14 mouse cellular contexts compared by ENCODE assay signal in the genomic region with DNA sequence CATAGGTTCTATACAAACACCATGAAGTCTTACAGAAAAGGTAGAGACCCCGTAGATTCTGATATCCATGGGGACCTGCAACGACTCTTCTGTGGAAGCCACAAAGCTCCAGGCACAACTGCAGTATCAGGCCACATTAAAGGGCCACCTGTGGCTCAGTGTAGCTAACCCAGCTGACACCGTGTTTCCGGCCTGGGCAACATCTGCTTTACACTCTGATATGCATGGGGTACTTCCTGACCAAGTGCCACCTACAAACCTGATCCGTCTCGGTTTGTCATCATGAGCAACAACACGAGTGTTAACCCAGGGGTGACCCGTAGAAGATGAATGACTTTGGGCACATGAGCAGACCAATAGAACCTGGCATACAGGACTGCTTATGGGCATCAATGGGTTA. TPM values are rescaled to one million over a fixed set of nuclear protein-coding genes. Genes with fewer than 3 reads are reported as not detected.
DNase-seq lines count a peak whose midpoint lies in the region; ATAC-seq and TF ChIP-seq lines count a peak whose summit lies in the region.
"Had no signal": no experiment of that assay in that cellular context is flagged by ENCODE, and none has a peak within 500 bp of the region (broad histone marks: within the 10 kb centered on the region; RNA-seq: fewer than 3 reads in every experiment).

No protein-coding gene starts in this region.

- H3K4me3 ChIP-seq in heart, embryonic 10.5 days = no peak overlapping the region
- H3K4me3 ChIP-seq in heart, embryonic 12.5 days = no peak overlapping the region
- H3K4me3 ChIP-seq in limb, embryonic 13.5 days = no peak overlapping the region
- H3K4me3 ChIP-seq in spleen, adult 2 months (ENCODE audit: extremely low read depth, insufficient read depth, insufficient read length) = no peak overlapping the region
- no peak overlapping the region for H3K4me3 ChIP-seq in intestine, embryonic 15.5 days (replicated peaks)
- H3K4me3 ChIP-seq: hindbrain, embryonic 15.5 days; limb, embryonic 15.5 days had no signal

- no peak for DNase-seq in heart, embryonic 10.5 days (ENCODE audit: low spot score)
- DNase-seq in B cell, adult 2 months = peak; percentile 81 to 85
- peak; percentile 78 to 80 for DNase-seq in spleen, adult 2 months (ENCODE audit: low read depth in 1 of 2, low spot score in 2 of 2)
- DNase-seq in embryo, embryonic 11 days = no peak
- no peak for DNase-seq in layer of hippocampus, postnatal 10 days (ENCODE audit: low spot score in 2 of 2)
- DNase-seq: cerebellum, postnatal 25 days; layer of hippocampus, postnatal 36 days; right cerebral cortex, adult 18-20 months had no signal

- ATAC-seq in heart, embryonic 12.5 days (ENCODE audit: insufficient number of reproducible peaks, low FRiP score) = no peak
- no peak for ATAC-seq in limb, embryonic 13.5 days (ENCODE audit: low FRiP score, low read depth)
- no peak for ATAC-seq in intestine, embryonic 15.5 days

- no peaks in the 10 kb centered on the region for H3K36me3 ChIP-seq in heart, embryonic 10.5 days
- no peaks in the 10 kb centered on the region for H3K36me3 ChIP-seq in heart, embryonic 12.5 days
- no peaks in the 10 kb centered on the region for H3K36me3 ChIP-seq in limb, embryonic 13.5 days
- no peaks in the 10 kb centered on the region for H3K36me3 ChIP-seq in spleen, adult 2 months (ENCODE audit: control insufficient read depth, insufficient read depth, low read length)
- H3K36me3 ChIP-seq in intestine, embryonic 15.5 days = no peaks in the 10 kb centered on the region
- H3K36me3 ChIP-seq: hindbrain, embryonic 15.5 days; limb, embryonic 15.5 days had no signal

- no peak overlapping the region for H3K4me2 ChIP-seq in heart, embryonic 12.5 days
- no peak overlapping the region for H3K4me2 ChIP-seq in limb, embryonic 13.5 days (replicated peaks)
- no peak overlapping the region for H3K4me2 ChIP-seq in intestine, embryonic 15.5 days (replicated peaks)
- H3K4me2 ChIP-seq: hindbrain, embryonic 15.5 days; limb, embryonic 15.5 days had no signal

- H3K27ac ChIP-seq in heart, embryonic 10.5 days = peak overlapping the region; percentile 81; the same call in 1 of the 2 replicates
- H3K27ac ChIP-seq in heart, embryonic 12.5 days (ENCODE audit: poor library complexity, severe bottlenecking) = no peak overlapping the region
- H3K27ac ChIP-seq in limb, embryonic 13.5 days = peak overlapping the region; percentile 35; the same call in 1 of the 2 replicates
- peak overlapping the region; percentile 89; the same call in 1 of the 2 replicates for H3K27ac ChIP-seq in spleen, adult 2 months (ENCODE audit: insufficient read depth, low read length)
- H3K27ac ChIP-seq in intestine, embryonic 15.5 days = no peak overlapping the region
- H3K27ac ChIP-seq: hindbrain, embryonic 15.5 days had no signal

- H3K9me3 ChIP-seq in heart, embryonic 10.5 days = no peaks in the 10 kb centered on the region
- no peaks in the 10 kb centered on the region; the same call in 1 of the 2 replicates for H3K9me3 ChIP-seq in heart, embryonic 12.5 days (replicated peaks)
- H3K9me3 ChIP-seq in limb, embryonic 13.5 days = no peaks in the 10 kb centered on the region
- H3K9me3 ChIP-seq in intestine, embryonic 15.5 days = no peaks in the 10 kb centered on the region
- H3K9me3 ChIP-seq: hindbrain, embryonic 15.5 days; limb, embryonic 15.5 days had no signal

- no peak overlapping the region for H3K9ac ChIP-seq in heart, embryonic 12.5 days
- no peak overlapping the region for H3K9ac ChIP-seq in limb, embryonic 13.5 days
- H3K9ac ChIP-seq in intestine, embryonic 15.5 days = no peak overlapping the region
- H3K9ac ChIP-seq: hindbrain, embryonic 15.5 days; limb, embryonic 15.5 days had no signal

- no peak for TF ChIP-seq CTCF in spleen, adult 2 months (IDR thresholded peaks at IDR 0.05; ENCODE audit: extremely low read depth, insufficient read depth, insufficient read length, insufficient replicate concordance)

- TF ChIP-seq POLR2A in spleen, adult 2 months (IDR thresholded peaks at IDR 0.05; ENCODE audit: low read depth, low read length) = no peak

- 83% methylated on average over 8 of the region's 8 CpGs for WGBS in heart, embryonic 10.5 days
- 83% methylated on average over 8 of the region's 8 CpGs for WGBS in heart, embryonic 12.5 days
- 64% methylated on average over 8 of the region's 8 CpGs for WGBS in limb, embryonic 13.5 days
- 28% methylated on average over 8 of the region's 8 CpGs for WGBS in spleen, adult 2 months
- 83% methylated on average over 8 of the region's 8 CpGs for WGBS in intestine, embryonic 15.5 days

- no peaks in the 10 kb centered on the region for H3K27me3 ChIP-seq in heart, embryonic 10.5 days (ENCODE audit: insufficient read depth, poor library complexity, severe bottlenecking)
- H3K27me3 ChIP-seq in heart, embryonic 12.5 days (replicated peaks) = no peaks in the 10 kb centered on the region
- no peaks in the 10 kb centered on the region for H3K27me3 ChIP-seq in limb, embryonic 13.5 days
- no peaks in the 10 kb centered on the region for H3K27me3 ChIP-seq in spleen, adult 2 months (ENCODE audit: control insufficient read depth, insufficient read depth, low read length)
- H3K27me3 ChIP-seq in intestine, embryonic 15.5 days (replicated peaks) = no peaks in the 10 kb centered on the region
- H3K27me3 ChIP-seq: hindbrain, embryonic 15.5 days; limb, embryonic 15.5 days had no signal

- H3K4me1 ChIP-seq in heart, embryonic 10.5 days = peaks cover 34% of the 10 kb centered on the region
- peaks cover 26% of the 10 kb centered on the region for H3K4me1 ChIP-seq in heart, embryonic 12.5 days (replicated peaks)
- H3K4me1 ChIP-seq in limb, embryonic 13.5 days = peaks cover 33% of the 10 kb centered on the region
- H3K4me1 ChIP-seq in spleen, adult 2 months (ENCODE audit: control insufficient read depth, insufficient read depth, insufficient read length) = peaks cover 25% of the 10 kb centered on the region; the same call in 1 of the 2 replicates
- H3K4me1 ChIP-seq in intestine, embryonic 15.5 days (replicated peaks) = peaks cover 11% of the 10 kb centered on the region

RNA-seq across cellular contexts. Expression of a gene that starts 18.1 kb away (rescaled TPM):
- polyA plus RNA-seq in heart, embryonic 10.5 days (2016; fragmentation: Nextera tagmentation; extraction: Ambion mirVana) = 0.57 and 2.6 TPM in 2 replicates
- polyA plus RNA-seq in heart, embryonic 12.5 days (2016; fragmentation: Nextera tagmentation; extraction: Ambion mirVana) = 0.45 TPM in 1 of 2 replicates, not detected in the other
- 1.6 and 2.6 TPM in 2 replicates for polyA plus RNA-seq in limb, embryonic 13.5 days (2015; fragmentation: Nextera tagmentation; extraction: Ambion mirVana)
- polyA plus RNA-seq in spleen, adult 2 months (2012; rRNA removed) = not detected in 2 replicates
- 0.57 and 2.3 TPM in 2 replicates for polyA plus RNA-seq in intestine, embryonic 15.5 days (2015; fragmentation: Nextera tagmentation; extraction: Ambion mirVana)
- total RNA-seq in layer of hippocampus, postnatal 10 days (2021) = 10 to 100 TPM in 1 of 2 experiments, 1 to 10 TPM in 1; 9.6 to 11.5 TPM
- polyA plus RNA-seq: neural tube, embryonic 14.5 days had no signal

RNA-seq across cellular contexts. Expression of a gene that starts 47.8 kb away (rescaled TPM):
- 17.5 and 19.5 TPM in 2 replicates for polyA plus RNA-seq in heart, embryonic 10.5 days (2016; fragmentation: Nextera tagmentation; extraction: Ambion mirVana)
- 17.1 and 19.2 TPM in 2 replicates for polyA plus RNA-seq in heart, embryonic 12.5 days (2016; fragmentation: Nextera tagmentation; extraction: Ambion mirVana)
- 16.9 and 21.0 TPM in 2 replicates for polyA plus RNA-seq in limb, embryonic 13.5 days (2015; fragmentation: Nextera tagmentation; extraction: Ambion mirVana)
- polyA plus RNA-seq in spleen, adult 2 months (2012; rRNA removed) = 2.4 and 2.5 TPM in 2 replicates
- polyA plus RNA-seq in intestine, embryonic 15.5 days (2015; fragmentation: Nextera tagmentation; extraction: Ambion mirVana) = 8.1 and 9.5 TPM in 2 replicates
- 10 to 100 TPM; 41.6 to 46.4 TPM for total RNA-seq in layer of hippocampus, postnatal 10 days (2021)

Comparison
In these comparisons a context has a peak if more than half of its experiments do, and no peak if none do; other contexts are left out.
1. H3K27ac ChIP-seq: peak in heart, embryonic 10.5 days (single experiment), limb, embryonic 13.5 days (single experiment) and spleen, adult 2 months (single experiment); none in heart, embryonic 12.5 days (single experiment) and intestine, embryonic 15.5 days (single experiment).
2. DNase-seq: peak in B cell, adult 2 months (2 of 2) and spleen, adult 2 months (2 of 2); none in heart, embryonic 10.5 days (single experiment), embryo, embryonic 11 days (single experiment) and layer of hippocampus, postnatal 10 days (0 of 2).